Mouse (Mus musculus): ENCODE data around the gene Tacc2.

DNA sequence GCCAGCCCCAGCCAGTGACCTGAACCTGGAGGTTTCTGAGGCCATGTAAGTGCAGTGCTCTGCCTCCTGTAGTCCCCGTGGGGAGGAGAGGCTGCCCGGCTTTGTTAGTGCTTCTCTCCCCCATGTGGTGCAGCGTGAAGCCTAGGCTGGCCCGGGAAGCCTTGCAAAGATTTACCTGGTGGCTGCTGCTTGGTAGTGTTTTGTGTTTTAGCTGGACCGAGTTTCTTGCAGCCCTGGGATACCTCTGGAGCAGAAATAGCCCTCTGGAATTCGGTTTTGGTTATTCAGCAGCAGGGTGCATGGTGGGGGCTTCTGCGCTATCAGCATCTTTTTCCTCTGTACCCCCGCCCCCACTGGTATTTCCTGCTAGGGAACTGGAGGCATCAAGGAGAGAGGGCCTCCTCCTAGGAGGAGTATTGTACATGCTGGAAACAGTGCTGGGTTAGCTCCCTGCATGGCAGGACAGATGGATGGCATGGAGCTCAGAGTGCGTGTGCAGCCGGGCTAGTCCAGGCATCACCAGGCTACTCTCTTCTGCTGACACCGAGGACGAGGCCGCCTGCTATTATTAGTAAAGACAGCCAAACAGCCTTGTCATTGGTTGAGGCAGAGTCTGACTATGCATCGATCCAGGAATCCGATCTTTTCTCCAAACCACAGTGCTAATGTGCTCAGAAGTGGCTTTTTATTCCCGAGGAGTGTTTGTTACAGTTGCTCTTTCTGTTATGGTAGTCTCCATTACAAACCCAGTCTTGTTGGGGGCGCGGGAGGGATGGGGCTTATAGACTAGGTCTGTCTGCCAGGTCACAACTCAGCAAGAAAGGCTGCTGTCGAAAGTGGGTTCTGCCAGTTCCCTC lies 115.9 kb downstream of the Tacc2 start:
- TF ChIP-seq CTCF (IDR thresholded peaks at IDR 0.05; ENCODE audit: extremely low read depth, insufficient read depth, low read length) (no peak), POLR2A (IDR thresholded peaks at IDR 0.05; ENCODE audit: extremely low read depth, insufficient read depth, low read length) (peak; percentile 48; the same call in 1 of the 2 replicates)

Data from cortical plate, adult 2 months (tissue).